Mouse (Mus musculus) liver (tissue): ENCODE measurements at regions not wholly inside any gene's neighbourhood (a gene's known extent, or its start where the extent isn't known, plus 50 kb on each side); places are given as distances from the start of the nearest gene placed in this dataset.

Experiments used
- DNase-seq: peaks from one replicate; pipeline ENCODE4 v3.0.0-alpha.2; 2020; ENCODE audit warnings: mixed read lengths

DNA sequence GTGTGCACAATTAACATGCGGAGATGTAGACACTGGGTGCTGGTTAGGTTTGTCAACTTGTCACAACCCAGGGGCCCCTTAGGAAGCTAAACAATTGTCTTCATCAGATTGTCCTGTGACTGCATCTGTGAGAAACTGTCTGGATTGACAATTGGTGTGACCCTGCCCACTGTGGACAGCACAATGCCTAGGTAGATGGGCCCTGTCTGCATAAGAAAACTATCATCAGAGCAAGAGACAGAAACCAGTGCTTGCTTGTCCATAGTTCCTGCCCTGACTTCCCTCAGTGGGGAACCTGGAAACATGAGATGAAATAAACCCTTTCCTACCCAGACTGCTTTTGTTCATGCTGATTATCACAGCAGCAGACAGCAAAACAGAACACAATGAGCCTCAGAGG is 63.5 kb upstream of the Tyw5 start:
- no peak for DNase-seq

DNA sequence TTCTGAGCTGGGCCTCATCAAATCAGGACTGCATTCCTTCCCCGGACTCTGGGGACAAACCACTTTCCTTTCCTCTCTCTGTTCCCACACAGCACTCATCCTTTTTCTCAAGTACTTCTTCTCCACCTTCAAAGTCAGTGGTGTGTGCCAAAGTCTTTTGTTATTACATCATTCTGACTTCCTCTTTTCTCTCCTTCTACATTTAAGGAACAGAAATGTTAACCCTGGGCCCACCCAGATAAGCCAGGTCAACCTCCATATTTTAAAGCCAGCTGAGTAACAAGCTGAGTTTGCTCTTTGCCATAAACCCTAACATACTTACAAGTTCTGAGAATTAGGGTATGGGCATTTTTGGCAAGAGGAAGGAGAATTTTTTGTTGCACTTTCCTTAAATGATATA is 65.3 kb upstream of the Tyw5 start:
- no peak for DNase-seq

DNA sequence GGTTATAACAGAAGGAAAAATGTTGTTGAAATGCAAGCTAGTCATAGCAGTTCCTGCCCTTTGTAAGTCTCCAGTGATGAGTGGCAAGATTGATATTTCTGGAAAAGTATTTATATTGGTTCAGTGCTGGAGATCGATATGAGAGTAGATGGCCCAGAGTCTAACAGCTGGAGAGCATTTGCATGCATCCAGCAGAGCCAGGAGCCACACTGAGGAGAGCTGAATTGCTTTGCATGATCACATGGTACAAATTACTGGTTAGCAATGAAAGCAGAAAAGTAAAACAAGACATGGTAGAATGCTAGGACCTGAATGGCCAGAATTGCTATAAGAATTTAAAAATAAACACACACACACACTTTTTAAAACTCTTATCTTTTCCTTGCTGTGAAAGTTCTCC is 70.8 kb upstream of the Tyw5 start:
- DNase-seq: no peak

DNA sequence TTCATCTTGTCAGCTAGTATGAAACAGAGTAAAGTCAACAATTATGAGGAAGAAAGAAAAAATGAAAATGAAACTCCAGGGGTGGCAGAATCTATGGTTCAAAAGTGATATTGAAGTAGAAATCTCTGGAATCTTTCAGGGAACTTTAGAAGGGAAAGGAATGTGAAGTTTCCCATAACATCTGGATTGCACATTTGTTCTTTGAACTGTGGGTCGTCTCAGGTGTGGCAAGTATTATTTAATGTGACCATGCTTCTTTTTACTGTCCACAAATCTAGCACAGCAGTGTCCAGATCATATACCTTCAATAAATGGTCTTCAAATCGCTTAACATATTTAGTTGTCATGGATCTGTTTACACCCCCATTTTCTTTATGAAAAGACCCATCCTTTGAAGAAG is 71.2 kb upstream of the Tyw5 start:
- DNase-seq: no peak

DNA sequence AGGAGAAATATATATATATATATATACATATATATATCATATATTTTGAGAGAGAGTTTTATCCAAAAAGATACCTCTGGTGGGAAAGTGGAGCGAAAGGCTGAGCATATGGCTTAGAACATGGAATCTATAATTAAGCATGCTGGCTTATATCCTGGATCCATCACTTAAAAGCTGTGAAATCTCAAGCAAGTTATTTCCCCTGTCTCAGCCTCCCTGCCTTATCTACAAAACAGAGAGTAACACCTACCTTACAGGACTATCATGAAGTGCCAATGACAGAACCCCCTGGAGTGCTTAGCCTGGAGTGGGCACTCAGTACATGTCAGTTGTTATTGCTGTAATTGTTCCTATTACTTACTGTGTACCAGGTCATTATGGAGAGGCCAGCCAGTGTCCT is 71.9 kb upstream of the Tyw5 start:
- no peak for DNase-seq

DNA sequence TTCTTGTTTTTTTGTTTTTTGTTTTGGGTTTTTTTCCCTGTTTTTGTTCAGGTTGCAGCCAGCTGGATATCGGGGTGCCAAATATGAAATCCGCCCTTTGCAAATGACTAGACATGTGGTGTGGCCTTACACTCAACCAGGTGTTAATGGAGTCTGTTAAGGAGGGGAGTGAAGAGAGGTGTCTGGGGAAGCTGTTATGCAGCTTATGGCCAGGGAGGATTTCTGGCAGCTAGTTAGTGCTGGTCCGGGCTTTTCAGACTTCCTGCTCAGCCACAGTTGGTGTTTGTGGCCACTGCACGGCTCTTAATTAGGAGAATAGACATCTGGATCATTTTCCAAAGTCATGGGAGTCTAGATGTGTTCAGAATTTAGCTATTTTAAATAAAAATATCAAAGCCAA is 72.7 kb upstream of the Tyw5 start:
- no peak for DNase-seq

DNA sequence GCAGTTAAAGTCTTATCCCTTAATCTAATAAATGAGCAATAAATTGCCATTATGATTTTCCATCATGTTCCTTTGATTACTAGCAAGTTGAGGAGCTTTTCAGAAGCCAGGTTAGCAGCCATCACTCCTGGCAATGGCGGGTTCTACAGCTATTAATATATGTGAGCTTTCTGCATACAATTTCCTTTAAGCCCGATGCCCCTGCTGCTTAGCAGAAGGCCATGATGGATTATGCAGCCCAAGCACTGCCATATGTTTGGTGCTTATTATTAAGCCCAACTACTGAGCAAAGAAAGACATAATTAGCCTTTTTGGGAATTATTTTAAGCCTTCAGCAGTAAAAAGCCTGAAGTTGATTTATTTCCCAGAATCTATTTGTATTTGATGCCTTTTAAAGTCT is 82.3 kb upstream of the Tyw5 start:
- DNase-seq: no peak

DNA sequence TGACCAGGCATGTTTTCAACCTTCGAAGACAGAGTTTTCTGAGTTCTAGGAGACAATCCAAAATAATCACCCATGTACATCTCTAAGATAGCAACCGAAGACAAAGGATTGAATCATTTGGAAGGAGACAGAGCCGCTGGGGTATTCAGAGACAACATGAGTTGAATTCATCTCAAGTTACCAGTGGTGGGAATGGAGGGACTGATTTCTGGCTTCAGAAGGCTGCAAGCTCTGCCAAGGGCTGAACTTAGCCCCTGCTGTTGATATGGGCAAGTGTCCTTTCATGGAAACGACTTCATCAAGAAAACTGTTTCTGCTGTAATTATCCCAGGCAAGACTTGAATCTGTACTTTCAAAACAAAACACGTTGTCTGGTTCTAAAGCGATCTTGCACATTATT is 82.7 kb upstream of the Tyw5 start:
- DNase-seq: no peak

DNA sequence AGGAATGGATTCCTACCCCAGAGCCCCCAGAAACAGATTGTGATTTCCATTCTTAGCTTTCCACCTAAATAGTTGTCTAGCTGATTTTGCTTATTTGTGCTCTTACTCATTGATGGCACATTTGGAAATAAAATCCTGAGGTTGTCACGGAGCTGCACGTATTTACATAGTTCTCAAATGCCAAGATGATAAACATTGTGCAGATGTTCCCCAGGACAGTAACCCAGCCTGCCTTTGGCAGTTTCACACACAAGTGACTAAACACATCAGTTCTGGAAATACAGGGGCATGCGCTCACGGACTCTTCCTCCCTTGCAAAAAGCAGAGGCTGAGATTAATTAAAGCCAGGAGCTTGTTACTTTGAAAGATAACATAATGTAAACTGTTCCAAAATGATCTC is 83.1 kb upstream of the Tyw5 start:
- DNase-seq: peak; percentile 5

DNA sequence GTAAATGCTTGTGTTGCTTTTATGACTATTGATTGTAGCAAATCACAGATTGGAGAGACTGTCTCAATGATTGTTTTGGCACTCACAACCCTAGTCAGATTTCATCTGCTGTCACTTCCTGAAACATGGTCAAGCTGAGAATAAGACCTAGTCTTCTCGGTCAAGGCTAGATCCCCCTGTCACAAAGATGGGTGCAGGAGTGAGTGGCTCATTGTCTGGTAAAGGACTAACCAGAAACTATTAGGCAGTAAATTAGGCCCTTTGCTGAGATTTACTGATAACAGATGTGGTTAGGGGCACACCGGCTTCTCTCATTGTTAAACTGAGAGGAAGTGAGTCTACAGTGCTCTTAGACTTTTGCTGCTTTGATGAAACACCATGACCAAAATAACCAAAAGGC is 85.8 kb upstream of the Tyw5 start:
- DNase-seq: no peak

DNA sequence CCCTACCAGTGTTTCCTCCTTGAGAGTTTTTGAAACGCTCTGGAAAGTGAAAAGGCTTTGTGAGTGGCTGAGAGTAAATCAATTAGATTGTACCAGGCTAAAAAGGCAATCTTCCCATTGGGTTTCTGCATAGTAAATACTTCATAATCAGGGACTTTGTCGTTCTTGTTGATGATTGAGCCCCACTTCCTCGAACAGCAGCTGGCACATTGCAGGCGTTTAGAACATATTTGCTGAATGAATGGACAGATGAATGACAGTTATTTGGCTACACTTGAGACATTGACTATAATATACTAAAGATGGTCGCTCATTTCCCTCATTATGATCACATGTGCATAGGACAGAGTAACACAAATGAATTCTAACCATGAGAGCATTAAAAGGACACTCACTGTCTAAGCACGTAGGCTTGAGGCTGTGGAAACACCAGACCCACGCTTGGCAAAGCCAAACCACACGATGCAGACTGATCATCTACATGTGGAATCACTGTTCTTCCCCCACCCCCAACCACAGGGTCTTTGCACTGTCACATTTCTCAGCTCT is 90.7 kb upstream of the Tyw5 start:
- no peak for DNase-seq

DNA sequence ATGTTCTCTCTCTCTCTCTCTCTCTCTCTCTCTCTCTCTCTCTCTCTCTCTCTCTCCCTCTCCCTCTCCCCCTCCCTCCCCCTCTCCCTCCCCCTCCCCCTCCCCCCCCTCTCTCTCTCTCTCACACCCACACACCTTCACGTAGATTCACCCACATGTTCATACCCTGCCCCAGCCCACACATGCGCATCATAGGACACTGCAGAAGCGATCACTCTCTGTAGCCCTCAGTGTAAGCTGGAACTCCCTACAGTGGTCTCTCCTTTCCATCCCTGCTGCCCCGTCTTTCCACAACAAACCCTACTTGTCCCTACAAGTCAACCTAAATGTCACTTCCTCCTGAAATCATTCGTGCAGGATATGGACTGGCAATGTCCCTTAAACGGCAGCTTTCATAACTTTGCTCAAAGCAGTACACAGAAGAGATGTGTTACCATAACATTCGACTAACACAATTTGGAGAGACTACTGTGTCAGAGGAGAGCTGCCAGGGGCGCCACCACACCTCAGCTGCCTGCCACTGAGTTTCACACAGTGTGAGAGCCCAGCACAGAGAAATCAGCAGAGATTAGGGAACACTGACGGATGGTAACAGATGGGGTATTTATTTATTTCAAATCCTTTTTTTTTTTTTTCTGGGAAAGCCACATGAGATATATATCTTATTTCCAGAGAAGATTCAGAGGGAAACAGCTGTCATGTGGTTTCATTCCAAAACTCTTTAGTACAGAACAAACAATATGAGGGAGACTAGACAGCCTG is 103.6 kb upstream of the Tyw5 start:
- DNase-seq: no peak

DNA sequence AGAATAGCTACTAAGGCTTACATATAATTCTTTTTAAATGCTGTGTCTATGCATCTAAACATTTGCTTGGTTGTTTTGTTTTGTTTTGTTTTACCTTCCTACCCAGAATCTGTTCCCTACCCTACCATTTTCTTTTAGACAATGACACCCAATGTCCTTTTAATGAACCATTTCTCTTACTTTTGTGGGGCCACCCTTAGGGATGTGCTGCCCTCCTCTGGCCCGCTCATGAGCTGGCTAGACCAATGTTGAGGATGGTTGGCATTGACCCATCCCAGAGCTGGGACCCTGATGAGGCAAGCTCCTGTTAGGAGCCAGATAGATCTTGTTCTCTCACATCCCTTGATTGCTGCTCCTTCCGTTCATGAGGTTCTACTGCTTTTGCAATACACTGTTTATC is 105.0 kb upstream of the Tyw5 start:
- no peak for DNase-seq

DNA sequence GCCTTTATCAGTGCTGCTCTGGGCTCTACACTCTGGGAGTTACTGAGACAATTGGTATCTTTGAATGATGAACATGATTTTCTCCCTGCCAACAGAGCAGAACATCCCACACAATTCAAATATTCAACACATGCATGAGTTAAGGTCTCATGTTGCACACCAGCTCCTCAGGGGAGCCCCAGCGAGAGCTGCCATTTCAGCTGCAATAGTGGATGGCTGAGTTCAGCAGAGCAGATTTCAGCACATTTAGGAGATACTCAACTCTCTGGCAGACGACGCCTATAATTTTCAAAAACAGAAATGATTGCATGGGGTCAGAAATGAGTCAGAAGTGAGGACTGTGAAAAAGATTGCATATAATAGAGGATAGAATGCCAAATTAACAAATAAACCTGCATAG is 105.6 kb upstream of the Tyw5 start:
- no peak for DNase-seq

DNA sequence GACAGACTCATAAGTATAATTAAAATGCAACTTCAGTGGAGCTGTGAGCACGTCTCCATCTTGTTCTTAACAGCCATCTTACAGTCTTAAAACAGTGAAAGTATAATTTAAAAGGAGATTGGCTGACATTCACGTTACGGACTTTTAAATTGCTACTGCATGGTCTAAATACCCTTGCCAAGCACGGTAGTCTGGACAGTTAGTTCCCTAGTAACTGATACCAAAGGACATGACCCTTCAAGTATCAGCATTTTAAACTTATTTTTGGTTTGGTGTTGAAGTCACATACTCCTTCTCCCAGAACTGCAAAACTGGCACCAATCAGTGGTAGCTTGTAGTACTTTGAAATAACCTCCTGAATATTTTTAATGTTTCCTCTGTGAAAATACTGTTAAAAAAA is 119.1 kb upstream of the Tyw5 start:
- no peak for DNase-seq

DNA sequence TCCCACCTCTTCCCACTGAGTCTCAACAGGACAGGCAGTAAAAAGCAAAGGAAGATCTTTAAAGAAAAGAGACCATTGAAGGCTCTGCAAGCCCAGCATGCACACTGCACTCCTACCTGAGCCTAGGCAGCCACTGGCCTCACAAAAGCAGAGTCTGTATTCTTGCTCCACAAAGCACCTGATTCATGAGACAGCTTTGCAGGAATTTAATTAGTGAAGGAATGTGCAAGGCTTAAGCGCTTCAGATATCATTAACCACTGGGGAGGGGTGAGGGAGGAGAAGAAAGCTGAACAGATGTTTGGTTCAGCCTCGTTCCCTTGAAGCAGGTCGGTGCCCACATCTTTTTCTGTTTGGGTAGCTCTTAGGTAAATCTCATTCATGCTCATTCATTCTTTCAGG is 121.8 kb upstream of the Tyw5 start:
- no peak for DNase-seq

DNA sequence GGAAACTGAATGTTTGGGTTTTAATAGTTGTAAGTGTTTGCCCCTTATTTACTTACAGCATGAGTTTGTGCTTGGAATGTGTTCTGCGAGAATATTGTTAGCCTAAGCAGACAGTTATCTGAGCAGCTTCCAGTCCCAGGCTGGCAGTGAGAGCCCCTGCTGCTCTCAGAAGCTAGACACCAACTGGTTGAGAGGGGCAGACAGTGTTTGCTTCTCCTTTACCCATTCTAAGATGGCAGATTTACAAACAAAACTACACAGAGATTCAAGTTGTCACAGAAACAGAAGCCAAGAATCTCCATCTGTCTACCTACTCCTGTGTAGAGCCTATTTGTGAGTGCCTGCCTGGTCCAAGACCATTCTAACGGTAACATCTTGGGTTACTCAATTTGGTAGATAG is 122.4 kb upstream of the Tyw5 start:
- DNase-seq: no peak

DNA sequence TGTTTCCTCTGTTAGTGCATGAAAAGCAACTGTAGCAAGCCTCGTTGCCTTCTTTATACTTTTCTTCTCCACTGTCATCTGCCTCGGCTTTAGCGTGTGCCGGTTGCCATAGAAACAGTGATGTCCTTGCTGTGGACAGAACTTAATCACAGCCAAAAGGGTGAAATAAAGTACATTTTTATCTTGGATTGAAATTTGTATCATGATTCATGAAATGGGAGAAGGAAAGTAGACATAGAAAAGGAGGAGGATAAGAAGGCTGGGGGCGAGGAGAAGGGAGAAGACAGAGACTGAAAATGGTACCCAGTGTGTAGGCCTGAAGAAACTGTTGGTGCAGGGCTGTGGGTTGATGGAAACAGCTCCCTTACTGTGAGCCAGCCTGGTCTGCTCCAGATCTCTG is 130.5 kb upstream of the Tyw5 start:
- no peak for DNase-seq

DNA sequence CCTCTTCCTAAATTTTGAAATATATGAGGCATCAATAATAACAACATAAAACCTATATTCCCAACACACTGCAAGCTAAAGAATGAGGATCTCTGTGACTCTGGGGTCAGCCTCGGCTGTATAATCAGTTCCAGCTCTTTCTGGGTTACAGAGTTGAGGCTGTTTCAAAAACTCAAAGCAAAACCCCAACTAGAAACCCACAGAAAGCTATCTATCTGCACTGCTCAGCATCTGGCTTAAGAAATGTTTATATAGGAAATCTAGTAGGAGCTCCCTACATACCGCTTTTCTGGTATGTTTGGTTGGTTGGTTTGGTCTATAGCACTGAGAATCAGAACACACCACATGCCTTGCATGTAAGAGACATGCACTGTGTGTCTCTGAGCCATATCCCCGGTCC is 137.8 kb upstream of the Tyw5 start:
- DNase-seq: no peak

DNA sequence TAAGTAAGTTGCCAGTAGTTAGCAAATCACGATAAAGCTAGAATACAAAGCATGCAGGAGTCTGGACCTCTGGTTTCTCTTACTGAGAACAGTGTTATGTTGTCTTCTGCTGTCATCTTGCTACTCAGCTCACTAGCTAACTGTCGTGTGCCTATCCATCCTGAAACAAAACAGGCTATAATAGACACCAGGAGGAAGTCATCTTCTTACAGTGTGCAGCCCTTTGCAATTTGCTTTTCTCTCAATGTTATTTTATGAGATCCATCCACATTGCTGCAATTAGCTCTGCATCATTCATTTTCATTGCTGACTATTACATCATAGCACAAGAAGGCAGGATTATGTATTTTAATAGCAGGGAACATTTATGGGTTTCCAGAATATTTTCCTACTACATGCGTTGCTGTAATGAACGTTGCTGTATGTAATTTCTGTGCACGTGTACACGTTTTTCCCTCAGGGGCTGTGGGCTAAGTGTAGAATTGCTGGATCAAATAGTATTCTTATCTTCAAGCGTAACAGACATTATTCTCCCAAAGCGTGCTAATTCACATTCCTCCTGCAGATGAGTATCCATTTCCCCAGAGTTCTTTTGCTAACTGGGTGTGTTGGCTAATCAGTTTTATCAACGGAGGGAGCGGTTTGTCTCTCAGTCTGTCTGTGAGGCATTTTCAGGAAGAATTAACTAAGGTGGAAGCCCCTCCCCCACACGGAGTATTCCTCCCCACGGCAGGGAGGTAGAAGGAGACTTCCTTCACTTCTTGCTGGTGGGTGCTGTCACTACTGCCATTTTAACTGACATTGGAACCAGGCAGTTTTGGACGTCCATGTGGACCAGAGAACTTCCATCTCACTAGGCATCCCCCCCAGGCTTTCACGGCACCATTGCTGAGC is 139.1 kb upstream of the Tyw5 start:
- no peak for DNase-seq

DNA sequence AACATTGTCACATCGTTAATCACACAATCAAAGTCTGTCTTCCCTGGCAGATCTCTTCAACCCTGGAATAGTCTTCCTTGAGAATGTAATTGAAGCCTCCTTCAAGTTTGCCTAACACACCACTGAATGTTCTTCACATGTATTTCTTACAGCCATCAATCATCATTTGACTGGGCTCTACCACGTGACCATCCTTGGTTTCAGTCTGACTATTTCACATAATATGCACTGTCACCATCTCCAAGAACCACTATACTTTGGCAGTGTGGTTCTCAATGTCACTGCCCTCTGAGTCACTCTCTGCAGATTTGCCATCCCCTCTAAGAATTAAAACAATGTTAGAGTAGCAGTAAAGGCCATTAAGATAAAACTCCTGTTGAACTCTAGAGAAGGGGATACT is 154.6 kb upstream of the Tyw5 start:
- DNase-seq: no peak

DNA sequence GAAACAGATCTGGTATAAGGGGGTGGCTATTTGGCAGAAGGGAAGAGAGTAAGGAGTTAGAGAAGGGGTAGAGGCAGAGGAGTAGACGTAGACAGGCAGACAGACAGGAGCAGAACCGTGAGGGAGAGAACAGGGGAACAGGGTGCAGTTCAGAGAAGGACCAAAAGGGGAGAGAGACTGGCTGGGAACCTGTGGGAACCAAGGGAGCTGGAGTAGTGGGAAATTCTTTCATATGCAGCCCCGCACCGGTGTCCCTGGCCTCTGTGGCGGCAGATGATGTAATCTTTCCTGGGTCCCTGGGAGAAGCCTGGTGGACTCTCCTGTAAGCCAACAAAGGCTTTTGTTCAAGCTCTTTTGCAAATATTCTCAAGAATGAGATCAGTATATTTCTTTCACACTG is 157.8 kb upstream of the Tyw5 start:
- DNase-seq: no peak

DNA sequence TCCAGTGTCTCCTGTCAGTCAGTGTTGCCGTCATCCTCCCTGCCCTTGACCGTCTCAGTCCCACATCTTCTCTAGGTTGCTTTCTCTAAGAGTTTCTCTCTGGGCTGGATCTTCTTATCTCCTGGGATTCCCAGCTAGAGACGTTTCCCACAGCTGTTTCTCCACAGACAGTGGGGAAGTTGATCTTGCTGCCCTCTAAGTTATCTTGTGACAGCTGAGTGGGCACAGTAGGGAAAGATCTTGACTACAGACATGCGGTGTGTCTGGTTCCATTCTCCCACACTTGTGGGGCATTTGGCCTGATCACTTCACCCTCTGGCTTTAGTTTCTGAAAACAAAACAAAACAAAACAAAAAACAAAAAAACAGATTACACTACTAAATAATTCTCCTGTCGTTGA is 165.2 kb upstream of the Tyw5 start:
- DNase-seq: no peak

DNA sequence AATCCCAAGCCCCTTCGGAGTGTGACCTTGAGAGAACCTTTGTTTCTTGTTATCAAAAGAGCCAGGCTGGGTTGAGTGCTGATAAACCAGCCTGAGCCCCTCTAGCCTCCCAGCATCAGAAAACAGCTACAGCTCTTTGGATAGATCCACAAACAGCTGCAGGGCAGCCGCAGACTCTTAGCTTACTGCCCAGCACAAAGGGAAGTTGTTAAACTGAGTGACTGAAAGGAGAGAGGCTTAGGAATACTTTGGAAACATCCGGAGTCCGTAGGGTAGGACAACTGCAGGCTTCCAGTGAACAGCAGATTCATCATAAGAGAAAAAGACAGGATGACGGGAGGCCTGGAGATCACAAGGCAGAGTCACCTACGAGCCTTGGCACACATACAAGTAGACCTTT is 166.9 kb upstream of the Tyw5 start:
- DNase-seq: no peak
